Mouse (Mus musculus) heart, adult 18-20 months (tissue): Measurements from ENCODE around the gene Fosl1. TPM values are rescaled to one million over a fixed set of nuclear protein-coding genes. Genes with fewer than 3 reads are reported as not detected.
"Not testable (repeated sequence)": the region's sequence is repeated elsewhere in the genome, so short reads cannot be mapped to it uniquely, and the experiment has no call there.

ENCODE experiments used
- DNase-seq, 2 experiments: peaks; one replicate each; pipeline ENCODE4 v3.0.0; 2021 to 2022; ENCODE audit warnings: mixed read lengths in 1 of 2
- total RNA-seq, 2 experiments: library from RNA; stranded (reverse); gene quantifications; 2 replicates each; pipeline ENCODE4 v1.2.3; 2021

Gene Fosl1
- total RNA-seq, 2 experiments from 2014 or later, result not detected

DNA sequence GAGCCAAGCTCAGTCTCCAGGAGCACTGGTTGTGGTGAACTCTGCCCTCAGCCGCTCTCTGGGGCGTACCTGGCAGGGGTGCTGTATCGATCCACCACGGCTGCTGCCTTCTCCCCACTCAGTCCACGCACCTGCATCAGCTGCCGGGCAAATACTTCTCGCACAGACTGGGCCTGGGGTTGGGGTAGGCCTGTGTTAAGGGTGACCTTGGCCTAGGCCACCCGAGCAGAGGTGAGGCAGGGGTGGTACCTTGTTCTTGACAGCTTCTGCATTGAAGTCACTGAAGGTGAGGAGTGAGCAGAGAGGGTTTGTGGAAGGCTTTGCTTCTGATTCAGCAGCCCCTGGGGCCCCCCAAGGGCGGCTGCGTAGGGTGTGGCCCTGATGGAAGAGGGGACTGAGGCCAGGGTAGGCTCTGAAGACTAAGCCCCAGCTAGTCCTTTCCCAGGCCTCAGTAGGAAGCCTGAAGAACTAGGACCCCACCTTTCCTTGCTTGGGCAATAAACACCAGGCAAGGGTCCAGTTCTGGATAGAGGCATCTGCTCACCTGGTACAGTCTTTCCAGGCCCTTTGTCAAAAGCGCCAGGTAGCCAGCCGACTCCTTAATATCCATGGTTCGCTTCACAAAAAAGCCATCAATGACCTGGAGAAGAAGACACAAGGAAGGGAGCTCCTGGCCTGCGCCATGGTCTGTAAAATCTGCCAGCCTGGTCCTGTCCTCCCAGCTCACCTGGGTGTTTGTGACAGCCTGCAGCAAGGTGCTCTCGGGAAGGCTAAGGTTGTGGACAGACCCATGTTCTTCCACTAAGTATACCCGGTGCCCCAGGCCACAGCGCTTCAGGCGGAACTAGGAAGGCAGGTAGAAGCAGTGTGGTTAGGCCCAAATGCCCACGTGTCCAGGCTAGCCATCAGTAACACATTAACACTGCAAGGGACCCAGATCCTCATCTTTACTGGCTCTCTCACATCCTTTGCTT, 36.3 kb downstream of the Fosl1 start:
- DNase-seq, result no peak

DNA sequence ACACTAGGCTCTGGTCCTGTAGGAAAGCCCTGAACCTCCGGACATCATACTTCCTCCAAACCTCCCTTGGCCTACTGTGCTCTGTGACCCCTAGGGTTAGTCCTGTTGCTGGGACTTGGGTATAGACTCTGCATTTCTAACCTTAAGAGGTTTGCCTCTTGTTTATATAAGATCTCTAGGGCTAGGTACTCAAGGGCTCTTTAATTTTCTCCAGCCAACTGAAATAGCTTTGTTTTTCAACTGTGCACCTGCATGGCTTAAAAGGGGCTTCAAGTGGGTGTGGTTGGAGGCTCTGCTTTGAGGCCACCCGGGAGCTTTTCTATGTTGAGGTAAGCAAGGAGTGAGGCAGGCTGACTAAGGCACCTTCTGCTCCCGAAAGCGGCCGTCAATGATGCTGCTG, 37.1 kb downstream of the Fosl1 start:
- no peak for DNase-seq

GRCm38 (mm10) chr19:5485371-5485770, 38.0 kb downstream of the Fosl1 start:
- DNase-seq, result no peak

DNA sequence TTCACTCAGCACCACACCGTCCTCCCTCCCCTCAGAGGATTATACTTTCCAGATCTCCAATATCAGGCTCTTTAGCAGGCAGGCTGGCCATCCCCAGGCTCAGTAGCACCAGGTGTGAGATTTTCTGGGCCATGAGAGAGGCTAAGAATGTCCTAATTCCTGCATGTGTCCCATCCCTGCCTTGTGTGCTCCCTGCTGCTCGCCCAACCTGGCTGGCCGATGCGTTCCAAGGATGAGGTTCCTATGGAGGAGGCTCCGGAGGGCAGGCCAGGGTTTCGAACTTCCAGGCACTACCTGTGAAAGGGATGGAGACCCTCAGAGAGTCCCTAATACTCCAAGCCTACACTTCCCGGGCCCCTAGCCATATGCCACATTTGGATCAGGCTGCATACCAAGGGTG, 38.5 kb downstream of the Fosl1 start:
- no peak for DNase-seq

DNA sequence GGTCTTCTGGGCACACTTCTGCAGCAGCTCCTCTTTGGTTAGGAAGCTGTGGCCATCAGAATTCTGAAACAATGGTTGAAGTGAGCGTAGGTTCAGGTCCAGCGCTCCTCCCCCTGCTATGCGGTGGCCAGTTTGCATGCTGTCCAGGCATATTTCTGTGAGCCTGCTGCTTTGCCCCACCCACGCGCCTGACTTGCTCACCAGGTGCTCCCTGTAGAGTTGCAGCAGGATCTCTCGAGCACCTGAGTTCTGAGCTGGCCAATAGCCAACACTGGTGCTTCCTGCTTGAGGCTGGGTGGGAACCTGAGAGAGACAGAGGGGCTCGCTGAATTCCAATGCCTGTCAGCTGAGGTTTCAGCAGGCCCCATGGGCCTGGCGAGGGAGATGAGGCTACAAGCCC, 38.9 kb downstream of the Fosl1 start:
- DNase-seq, result no peak

- no peak for DNase-seq
These were observed 39.4 kb downstream of the Fosl1 start for GRCm38 (mm10) chr19:5486771-5487170.

DNA sequence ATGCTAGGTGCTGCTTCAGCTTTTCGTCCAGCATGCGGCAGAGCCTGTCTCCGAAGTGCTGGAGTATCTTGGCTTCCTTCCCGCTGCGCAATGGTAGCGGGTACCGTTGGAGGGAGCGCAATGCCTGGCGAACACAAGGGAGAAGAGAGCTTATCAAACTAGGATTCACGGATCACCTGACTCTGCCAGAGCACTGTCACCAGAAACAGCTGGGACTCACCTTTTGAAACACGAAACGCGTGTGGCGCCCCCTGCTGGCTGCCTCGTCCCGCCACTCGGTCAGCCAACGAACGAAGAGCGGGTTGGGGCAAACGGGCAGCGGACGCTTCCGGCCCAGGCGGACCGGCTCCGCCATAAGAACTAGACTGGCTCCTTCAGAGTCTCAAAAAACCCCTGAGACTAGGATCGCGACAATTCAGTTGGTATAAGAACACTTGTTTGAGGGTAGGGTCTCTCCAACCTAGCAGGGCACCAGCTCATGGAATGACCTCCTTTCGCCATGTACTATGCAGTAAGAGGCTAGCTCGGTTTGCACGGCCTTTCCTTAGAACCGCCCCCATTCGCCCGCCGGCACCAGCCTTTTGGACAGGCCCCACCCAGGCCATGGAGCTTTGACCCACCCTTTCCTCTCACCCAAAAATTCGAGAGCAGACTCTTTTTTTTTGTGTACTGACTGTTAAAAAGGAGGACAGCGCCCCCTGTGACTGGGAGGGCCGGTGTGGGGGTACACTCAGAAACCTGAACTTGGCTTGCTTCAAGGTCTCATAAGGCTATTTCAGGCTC, 40.6 kb downstream of the Fosl1 start, which contains the start of gene Mus81:
Gene Mus81 (minus strand): TSS at position 635 of the 783 bp plus-strand sequence.
- peak; percentile 98 to 99 for DNase-seq

- DNase-seq, result peak; percentile 98
These were observed 41.7 kb downstream of the Fosl1 start for GRCm38 (mm10) chr19:5488878-5489571.

- DNase-seq, result not testable (repeated sequence)
These were observed 42.4 kb downstream of the Fosl1 start for GRCm38 (mm10) chr19:5489721-5490120.

- peak; percentile 96 to 98 for DNase-seq
These were observed 43.1 kb downstream of the Fosl1 start, which contains the start of gene Cfl1 for GRCm38 (mm10) chr19:5490313-5490897. Cfl1 (plus strand) TSS chr19:5490455.

DNA sequence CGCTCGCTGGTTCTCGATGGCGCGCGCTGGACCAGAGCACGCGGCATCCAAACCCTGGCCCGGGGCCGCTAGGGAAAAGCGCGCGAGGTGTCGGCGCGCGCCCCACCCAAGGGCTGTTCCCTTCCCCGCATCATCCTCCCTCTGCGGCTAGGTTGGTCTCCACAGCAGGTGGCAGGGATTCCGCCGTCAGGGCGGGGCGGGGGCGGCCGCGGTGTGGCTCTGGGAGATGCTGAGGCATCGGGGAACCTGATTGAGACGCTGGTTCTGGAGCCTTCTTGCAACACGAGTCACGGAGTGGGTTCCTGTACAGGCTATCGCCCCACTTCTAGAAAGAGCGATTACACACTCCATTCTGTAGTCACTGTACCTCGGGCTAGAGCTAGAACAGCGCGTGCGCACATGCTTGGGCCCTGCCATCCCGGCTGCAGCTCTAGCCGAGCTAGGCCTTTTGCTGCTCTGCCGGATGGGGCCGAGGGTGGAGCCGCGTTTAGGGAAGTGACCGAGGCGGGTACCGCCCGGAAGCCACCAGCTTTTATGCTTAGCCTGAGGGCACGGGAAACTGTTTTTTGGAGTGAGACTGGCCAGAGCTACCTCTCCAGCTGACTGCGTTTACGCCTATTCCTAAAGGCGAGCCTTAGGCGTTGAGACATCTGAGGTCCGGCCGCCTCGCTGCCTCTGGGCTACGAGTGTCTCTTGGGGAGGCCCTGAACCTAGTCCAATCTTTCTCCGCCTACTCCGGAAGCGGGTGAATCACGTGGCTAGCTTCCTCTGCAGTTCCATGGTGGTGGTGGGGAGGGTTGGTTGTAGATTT, 43.8 kb downstream of the Fosl1 start:
- DNase-seq, result peak; percentile 94

DNA sequence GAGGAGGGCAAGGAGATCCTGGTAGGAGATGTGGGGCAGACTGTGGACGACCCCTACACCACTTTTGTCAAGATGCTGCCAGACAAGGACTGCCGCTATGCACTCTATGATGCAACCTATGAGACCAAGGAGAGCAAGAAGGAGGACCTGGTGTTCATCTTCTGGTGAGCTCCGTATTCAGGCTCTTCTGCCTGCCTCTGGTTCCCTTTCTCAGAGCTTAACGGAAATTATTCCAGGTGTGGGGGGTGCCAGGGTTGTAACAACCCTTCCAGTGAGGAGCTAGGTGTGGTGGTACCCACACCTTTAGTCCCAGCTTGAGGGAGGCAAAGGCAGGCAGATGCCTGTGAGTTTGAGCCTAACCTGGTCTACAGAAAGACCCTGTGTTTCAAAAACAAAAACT, 45.3 kb downstream of the Fosl1 start:
- no peak for DNase-seq

DNA sequence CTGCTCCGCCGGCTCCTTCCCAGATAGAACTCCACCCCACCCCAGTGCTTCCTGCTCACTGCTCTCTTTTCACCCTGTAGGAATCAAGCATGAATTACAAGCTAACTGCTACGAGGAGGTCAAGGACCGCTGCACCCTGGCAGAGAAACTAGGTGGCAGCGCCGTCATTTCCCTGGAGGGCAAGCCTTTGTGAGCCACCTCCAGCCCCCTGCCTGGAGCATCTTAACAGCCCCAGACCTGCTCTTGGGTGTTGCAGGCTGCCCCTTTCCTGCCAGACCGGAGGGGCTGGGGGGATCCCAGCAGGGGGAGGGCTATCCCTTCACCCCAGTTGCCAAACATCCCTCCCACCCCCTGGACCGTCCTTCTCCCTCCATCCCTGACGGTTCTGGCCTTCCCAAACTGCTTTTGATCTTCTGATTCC, 46.0 kb downstream of the Fosl1 start:
- not testable (repeated sequence) for DNase-seq

DNA sequence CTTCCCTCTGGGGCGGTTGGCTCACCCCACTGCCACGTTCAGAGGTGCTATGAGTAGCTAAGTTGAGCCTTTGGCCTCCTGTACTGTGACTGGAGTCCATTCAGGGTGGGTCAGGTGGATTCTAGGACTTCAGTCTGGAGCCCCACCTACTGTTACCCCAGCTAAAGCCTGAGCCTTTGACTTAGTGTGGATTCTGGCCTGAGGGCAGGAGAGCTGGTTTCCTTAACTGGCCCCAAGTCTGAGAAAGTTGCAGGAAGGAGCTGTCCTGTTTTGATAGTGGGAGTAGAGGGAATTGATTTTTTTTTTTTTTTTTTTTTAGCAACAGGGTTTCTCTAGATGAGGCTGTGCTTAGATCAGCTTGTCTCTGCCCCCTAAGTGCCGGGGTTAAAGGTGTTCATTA, 47.0 kb downstream of the Fosl1 start:
- DNase-seq, result no peak

DNA sequence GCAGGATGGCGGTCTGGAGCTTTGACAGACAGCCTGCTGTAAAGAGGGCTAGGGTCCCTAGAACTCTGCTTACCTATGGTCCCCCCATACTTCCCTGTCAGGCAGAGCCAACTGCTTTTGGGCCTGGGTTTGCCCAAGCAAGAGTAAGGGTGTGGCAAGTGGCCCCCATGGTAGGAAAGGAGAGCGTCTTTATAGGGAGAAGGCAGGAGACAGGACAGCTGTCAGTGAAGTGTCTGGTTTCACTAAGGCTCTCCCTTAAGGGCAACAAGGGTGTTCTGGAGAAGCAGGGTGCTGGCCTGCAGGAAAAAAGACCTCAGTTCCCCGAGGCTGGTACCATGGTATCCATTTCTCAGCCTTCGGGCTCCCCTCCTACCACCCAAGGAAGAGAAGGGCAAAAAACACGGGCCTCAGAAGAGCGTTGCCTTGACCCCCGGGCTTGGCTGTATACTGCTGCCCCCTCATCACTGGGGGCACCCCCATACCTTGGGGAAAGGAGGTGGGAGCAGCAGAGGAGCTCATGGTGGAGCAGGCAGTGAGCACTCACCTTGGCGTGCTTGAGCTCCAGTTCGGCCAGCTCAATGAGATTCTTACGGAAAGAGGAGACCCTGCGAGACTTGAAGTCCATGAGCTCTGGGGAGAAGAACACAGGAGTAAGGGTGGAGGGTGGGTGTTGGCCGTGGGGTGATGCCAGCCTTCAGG, 48.2 kb downstream of the Fosl1 start:
- no peak for DNase-seq

DNA sequence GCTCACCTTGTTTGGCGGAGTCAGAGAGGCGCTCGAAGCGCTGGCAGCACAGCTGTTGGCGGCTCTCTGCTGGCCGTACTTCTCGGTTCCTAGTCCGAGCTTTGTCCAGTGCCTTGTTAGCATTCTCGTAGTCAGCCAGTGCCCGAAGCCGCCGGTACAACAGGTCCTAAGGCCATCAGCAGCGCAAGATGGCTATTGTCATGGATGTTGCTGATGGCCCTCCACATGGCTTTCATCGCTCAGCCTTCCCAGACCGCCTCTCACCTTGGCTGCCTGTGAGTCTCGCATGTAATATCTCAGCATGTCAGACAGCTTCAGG, 48.7 kb downstream of the Fosl1 start:
- no peak for DNase-seq

DNA sequence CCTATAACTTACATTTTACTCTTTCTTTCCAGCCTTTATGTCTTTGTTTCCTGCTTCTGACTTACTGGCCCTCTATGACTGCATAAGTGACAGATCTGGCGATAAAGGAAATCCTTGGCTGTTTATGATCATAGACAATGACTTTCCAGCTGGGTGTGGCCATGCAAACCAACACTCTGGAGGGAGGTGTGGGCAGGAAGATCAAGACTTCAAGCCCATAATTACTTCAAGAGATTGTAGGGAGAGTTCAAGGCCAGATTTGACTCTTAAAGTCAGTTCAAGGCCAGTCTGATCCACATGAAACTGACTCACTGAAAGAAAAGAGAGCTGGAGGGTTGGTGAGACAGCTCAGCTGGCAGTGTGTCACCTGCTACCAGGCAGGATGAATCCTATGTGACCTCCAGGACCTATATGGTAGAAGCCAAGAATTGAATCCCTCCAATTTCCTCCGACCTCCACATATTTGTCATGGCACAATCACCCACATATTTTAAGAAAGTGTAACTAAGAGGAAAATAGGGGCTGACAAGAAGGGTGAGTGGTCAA, 53.1 kb downstream of the Fosl1 start:
- no peak for DNase-seq

DNA sequence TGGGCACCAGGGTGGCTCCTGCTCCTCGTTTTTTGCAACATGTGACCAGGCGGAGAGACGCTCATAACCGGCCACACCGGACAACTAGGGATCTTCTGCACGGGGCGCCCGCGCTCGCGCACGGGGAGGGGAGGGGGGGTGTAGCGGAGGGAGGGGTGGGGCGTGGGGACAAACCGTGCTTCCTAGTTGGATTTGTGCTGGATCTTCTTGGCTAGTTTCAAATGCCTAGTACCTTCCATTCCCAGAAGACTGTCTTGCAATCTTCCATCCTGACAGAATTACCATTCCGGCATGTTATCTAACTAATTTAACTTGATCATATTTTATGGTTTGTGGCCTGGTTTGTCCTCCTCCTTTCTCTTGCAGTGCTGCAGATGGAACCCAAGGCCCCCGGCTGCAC, 56.3 kb downstream of the Fosl1 start, which contains the start of gene 1700020D05Rik:
Gene 1700020D05Rik (minus strand): TSS at position 101 of the 400 bp plus-strand sequence.
- no peak for DNase-seq
